Mouse (Mus musculus) ES-CJ7 (cell line): ENCODE measurements around the gene Serpina16.
A peak's percentile ranks its signal among the peaks of the same experiment; 100 is the strongest.
"Not testable (repeated sequence)": the region's sequence is repeated elsewhere in the genome, so short reads cannot be mapped to it uniquely, and the experiment has no call there.

Experiments used
- DNase-seq: peaks from one replicate; pipeline ENCODE4 v3.0.0; 2011; ENCODE audit warnings: low read depth, low spot score

Gene Serpina16

GRCm38 (mm10) chr12:103676039-103676438 lies at the start of gene Serpina16:
Gene Serpina16 (minus strand): TSS chr12:103676139.
- no peak for DNase-seq

GRCm38 (mm10) chr12:103711537-103711936 lies 35.6 kb upstream of the Serpina16 start:
- no peak for DNase-seq

GRCm38 (mm10) chr12:103710405-103710804 lies 34.5 kb upstream of the Serpina16 start:
- DNase-seq = peak; percentile 1

GRCm38 (mm10) chr12:103706113-103706512 lies 30.2 kb upstream of the Serpina16 start:
- no peak for DNase-seq

- no peak for DNase-seq
Observed at GRCm38 (mm10) chr12:103705547-103705946, 29.6 kb upstream of the Serpina16 start.

GRCm38 (mm10) chr12:103700144-103700750 lies 24.3 kb upstream of the Serpina16 start:
- DNase-seq = no peak

GRCm38 (mm10) chr12:103695429-103695828 lies 19.5 kb upstream of the Serpina16 start, which contains the start of gene Serpina1f:
Gene Serpina1f (minus strand): TSS chr12:103695529.
- DNase-seq = no peak

GRCm38 (mm10) chr12:103688221-103688814 lies 12.4 kb upstream of the Serpina16 start:
- DNase-seq = no peak

- no peak for DNase-seq
Observed at GRCm38 (mm10) chr12:103687021-103687420, 11.1 kb upstream of the Serpina16 start.

- DNase-seq = no peak
Observed at GRCm38 (mm10) chr12:103686050-103686449, 10.1 kb upstream of the Serpina16 start.

- no peak for DNase-seq
Observed at GRCm38 (mm10) chr12:103685386-103685785, 9.4 kb upstream of the Serpina16 start.

GRCm38 (mm10) chr12:103683775-103684174 lies 7.8 kb upstream of the Serpina16 start:
- no peak for DNase-seq

- DNase-seq = no peak
Observed at GRCm38 (mm10) chr12:103681739-103682138, 5.8 kb upstream of the Serpina16 start.

GRCm38 (mm10) chr12:103681169-103681568 lies 5.2 kb upstream of the Serpina16 start:
- DNase-seq = no peak

- not testable (repeated sequence) for DNase-seq
Observed at GRCm38 (mm10) chr12:103679853-103680252, 3.9 kb upstream of the Serpina16 start.

- no peak for DNase-seq
Observed at GRCm38 (mm10) chr12:103673179-103673578, 2.8 kb downstream of the Serpina16 start.

- no peak for DNase-seq
Observed at GRCm38 (mm10) chr12:103671483-103671882, 4.5 kb downstream of the Serpina16 start.

GRCm38 (mm10) chr12:103670964-103671363 lies 5.0 kb downstream of the Serpina16 start:
- no peak for DNase-seq

GRCm38 (mm10) chr12:103670344-103670743 lies 5.6 kb downstream of the Serpina16 start:
- DNase-seq = no peak

- no peak for DNase-seq
Observed at GRCm38 (mm10) chr12:103665286-103665685, 10.7 kb downstream of the Serpina16 start.

- not testable (repeated sequence) for DNase-seq
Observed at GRCm38 (mm10) chr12:103662053-103662452, 13.9 kb downstream of the Serpina16 start.

GRCm38 (mm10) chr12:103660076-103660475 lies 15.9 kb downstream of the Serpina16 start:
- DNase-seq = no peak

GRCm38 (mm10) chr12:103659171-103659570 lies 16.8 kb downstream of the Serpina16 start:
- DNase-seq = no peak
